Comparison of ENCODE assay signal across 8 mouse cellular contexts in the genomic region with DNA sequence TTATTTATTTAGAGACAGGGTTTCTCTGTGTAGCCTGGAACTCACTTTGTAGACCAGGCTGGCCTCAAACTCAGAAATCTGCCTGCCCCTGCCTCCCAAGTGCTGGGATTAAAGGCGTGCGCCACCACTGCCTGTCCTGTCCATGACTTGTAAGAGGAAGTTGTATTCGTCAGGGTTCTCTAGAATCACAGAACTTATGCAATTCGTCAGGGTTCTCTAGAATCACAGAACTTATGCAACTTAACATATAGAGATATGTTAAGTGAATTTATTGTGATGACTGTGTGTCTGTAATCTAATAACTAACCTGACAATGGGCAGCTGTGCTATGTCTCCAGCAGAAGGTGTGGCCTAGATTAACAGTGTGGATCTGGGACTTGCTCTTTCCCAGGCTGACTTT. TPM values are rescaled to one million over a fixed set of nuclear protein-coding genes. Genes with fewer than 3 reads are reported as not detected.
A peak's percentile ranks its signal among the peaks of the same experiment; 100 is the strongest.
DNase-seq lines count a peak whose midpoint lies in the region; ATAC-seq lines count a peak whose summit lies in the region.
"Not testable (repeated sequence)": the region's sequence is repeated elsewhere in the genome, so short reads cannot be mapped to it uniquely, and the experiment has no call there.

Foxj3 (plus strand) TSS at position 390 of the 400 bp plus-strand sequence.

- H3K4me2 ChIP-seq in limb, embryonic 13.5 days (replicated peaks); midbrain, embryonic 14.5 days (ENCODE audit: low read length): not testable (repeated sequence)

- not testable (repeated sequence) for DNase-seq in adrenal gland, postnatal 25 days; forebrain, embryonic 10.5 days (ENCODE audit: extremely low spot score, low spot score); hindbrain, embryonic 10.5 days (ENCODE audit: low spot score); layer of hippocampus, adult 18-20 months (ENCODE audit: low spot score in 2 of 2); midbrain, embryonic 14.5 days; thymus, postnatal 0 days (ENCODE audit: low spot score)

- H3K4me1 ChIP-seq in forebrain, embryonic 10.5 days, result peaks cover 26% of the 10 kb centered on the region
- peaks cover 17% of the 10 kb centered on the region for H3K4me1 ChIP-seq in hindbrain, embryonic 10.5 days (replicated peaks)
- H3K4me1 ChIP-seq in limb, embryonic 13.5 days, result peaks cover 20% of the 10 kb centered on the region
- H3K4me1 ChIP-seq in midbrain, embryonic 14.5 days (ENCODE audit: control insufficient read depth, insufficient read depth, low read length), result peaks cover 17% of the 10 kb centered on the region; the same call in 1 of the 2 replicates

- not testable (repeated sequence) for H3K27me3 ChIP-seq in forebrain, embryonic 10.5 days (ENCODE audit: poor library complexity, severe bottlenecking); hindbrain, embryonic 10.5 days (ENCODE audit: insufficient read depth, poor library complexity, severe bottlenecking); limb, embryonic 13.5 days; midbrain, embryonic 14.5 days (ENCODE audit: control insufficient read depth, insufficient read depth, low read length)

- WGBS in forebrain, embryonic 10.5 days, result 89% methylated on average over 4 of the region's 4 CpGs
- WGBS in hindbrain, embryonic 10.5 days, result 88% methylated on average over 4 of the region's 4 CpGs
- WGBS in limb, embryonic 13.5 days, result 86% methylated on average over 4 of the region's 4 CpGs
- WGBS in midbrain, embryonic 14.5 days, result 88% methylated on average over 4 of the region's 4 CpGs

- not testable (repeated sequence) for H3K27ac ChIP-seq in forebrain, embryonic 10.5 days; hindbrain, embryonic 10.5 days; limb, embryonic 13.5 days; midbrain, embryonic 14.5 days (replicated peaks; ENCODE audit: low read depth, low read length)

- H3K9ac ChIP-seq in limb, embryonic 13.5 days; midbrain, embryonic 14.5 days (replicated peaks; ENCODE audit: low read length): not testable (repeated sequence)

- not testable (repeated sequence) for H3K4me3 ChIP-seq in forebrain, embryonic 10.5 days; hindbrain, embryonic 10.5 days; limb, embryonic 13.5 days; midbrain, embryonic 14.5 days (replicated peaks; ENCODE audit: low read depth, low read length)

- H3K9me3 ChIP-seq in forebrain, embryonic 10.5 days; hindbrain, embryonic 10.5 days; limb, embryonic 13.5 days; midbrain, embryonic 14.5 days (ENCODE audit: control insufficient read depth, low read length): not testable (repeated sequence)

- not testable (repeated sequence) for H3K36me3 ChIP-seq in forebrain, embryonic 10.5 days (replicated peaks); hindbrain, embryonic 10.5 days; limb, embryonic 13.5 days; midbrain, embryonic 14.5 days (ENCODE audit: control insufficient read depth, insufficient read depth, low read length)

- ATAC-seq in granulocyte monocyte progenitor cell, adult 5-6 weeks (replicated peaks; ENCODE audit: poor library complexity, severe bottlenecking), result peak; percentile 54
- ATAC-seq in limb, embryonic 13.5 days (ENCODE audit: low FRiP score, low read depth); midbrain, embryonic 14.5 days (ENCODE audit: low FRiP score, low TSS enrichment): not testable (repeated sequence)

RNA-seq across cellular contexts. Expression of gene Foxj3, which starts in this region (rescaled TPM):
- 32.3 and 42.8 TPM in 2 replicates for total RNA-seq in adrenal gland, postnatal 25 days (2021)
- 21.3 and 23.4 TPM in 2 replicates for polyA plus RNA-seq in forebrain, embryonic 10.5 days (2016; fragmentation: Nextera tagmentation; extraction: Ambion mirVana)
- total RNA-seq in granulocyte monocyte progenitor cell, adult 5-6 weeks (2014; fragmentation: Nextera tagmentation), result 23.0 and 25.6 TPM in 2 replicates
- 16.0 and 21.6 TPM in 2 replicates for total RNA-seq in granulocyte monocyte progenitor cell, adult 5-6 weeks (2017)
- 17.7 and 19.5 TPM in 2 replicates for polyA plus RNA-seq in hindbrain, embryonic 10.5 days (2016; fragmentation: Nextera tagmentation; extraction: Ambion mirVana)
- total RNA-seq in layer of hippocampus, adult 18-20 months (2021), result 10 to 100 TPM; 81.4 to 83.1 TPM
- polyA plus RNA-seq in limb, embryonic 13.5 days (2015; fragmentation: Nextera tagmentation; extraction: Ambion mirVana), result 25.1 and 26.9 TPM in 2 replicates
- 18.6 and 31.6 TPM in 2 replicates for polyA plus RNA-seq in midbrain, embryonic 14.5 days (2014; fragmentation: Nextera tagmentation; extraction: Ambion mirVana)
- 11.4 and 13.5 TPM in 2 replicates for polyA plus RNA-seq in thymus, postnatal 0 days (2015; fragmentation: Nextera tagmentation; extraction: Ambion mirVana)
